Mouse (Mus musculus): ENCODE measurements around the gene Usp31.

DNA sequence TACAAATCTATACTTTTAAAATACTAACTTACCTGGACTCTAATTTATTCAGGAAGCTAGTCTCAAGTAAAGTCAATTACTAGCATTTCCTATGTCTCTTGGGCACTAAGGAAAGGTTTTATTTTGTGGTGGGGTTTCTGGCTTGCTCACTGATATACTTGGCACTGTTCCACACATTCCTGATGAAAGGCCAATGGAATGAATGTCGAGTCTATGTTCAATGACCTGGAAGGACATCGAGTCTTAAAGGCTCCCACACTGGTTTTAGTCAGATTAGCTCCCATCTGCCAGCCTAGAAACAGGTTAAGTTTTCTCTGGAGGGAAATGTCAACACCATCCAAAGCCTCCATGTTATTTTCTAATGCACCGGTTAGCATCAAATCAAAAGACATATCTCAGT, 72.8 kb downstream of the Usp31 start:
- no peak for TF ChIP-seq CTCF (IDR thresholded peaks at IDR 0.05; ENCODE audit: low read depth)
- TF ChIP-seq EP300 (IDR thresholded peaks at IDR 0.05; ENCODE audit: low read depth), result no peak

All from heart, postnatal 0 days (tissue).